Mouse (Mus musculus): ENCODE data around the gene Slc27a5. TPM values are rescaled to one million over a fixed set of nuclear protein-coding genes. Genes with fewer than 3 reads are reported as not detected.

Slc27a5 gene
- polyA plus RNA-seq (2017; shearing (Covaris generic)): 1 to 10 TPM in 1 of 3 experiments, under 1 TPM in 2; 0.41 to 1.2 (median 0.64) TPM

DNA sequence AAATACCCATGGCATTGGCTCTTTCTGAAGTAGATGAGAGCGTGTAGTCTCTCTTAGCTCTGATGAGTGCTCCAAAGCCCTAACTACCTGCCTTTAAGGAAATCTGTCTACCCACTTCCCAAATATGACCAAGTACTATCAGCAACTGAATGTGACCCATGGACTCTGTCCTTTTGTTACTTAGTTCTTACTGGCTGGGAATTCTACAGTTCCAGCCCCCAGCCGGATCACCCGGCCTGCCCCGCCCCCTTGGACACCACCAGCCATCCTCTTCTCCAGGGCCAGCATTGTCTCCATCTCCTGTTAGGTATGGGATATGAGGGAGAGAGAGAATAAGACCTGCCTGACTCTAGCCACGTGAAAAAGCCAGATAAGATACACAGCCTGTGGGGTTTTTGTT lies at the start of gene Slc27a5:
Gene Slc27a5, minus strand, starts transcription at position 140 of the 400 bp plus-strand sequence.
- no peak for ATAC-seq

DNA sequence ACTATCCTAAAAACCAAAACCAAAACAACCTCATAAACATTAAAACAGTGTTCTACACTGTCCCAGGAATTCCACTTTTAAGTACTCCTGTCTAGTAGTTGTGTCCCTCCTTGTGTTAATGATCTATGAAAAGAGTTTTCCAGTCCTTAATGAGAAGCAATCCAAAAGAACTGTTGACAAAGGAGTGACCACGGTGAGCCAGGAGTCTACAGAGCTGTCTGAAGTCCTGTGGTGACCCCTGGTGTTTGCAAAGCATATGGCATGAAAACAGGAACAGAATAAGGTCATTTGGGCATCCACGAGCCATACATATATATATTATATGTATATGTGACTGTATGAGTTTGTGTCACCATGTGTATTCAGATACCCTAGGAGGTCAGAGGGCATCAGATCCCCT lies 48.1 kb upstream of the Slc27a5 start:
- peak; percentile 90 for ATAC-seq

DNA sequence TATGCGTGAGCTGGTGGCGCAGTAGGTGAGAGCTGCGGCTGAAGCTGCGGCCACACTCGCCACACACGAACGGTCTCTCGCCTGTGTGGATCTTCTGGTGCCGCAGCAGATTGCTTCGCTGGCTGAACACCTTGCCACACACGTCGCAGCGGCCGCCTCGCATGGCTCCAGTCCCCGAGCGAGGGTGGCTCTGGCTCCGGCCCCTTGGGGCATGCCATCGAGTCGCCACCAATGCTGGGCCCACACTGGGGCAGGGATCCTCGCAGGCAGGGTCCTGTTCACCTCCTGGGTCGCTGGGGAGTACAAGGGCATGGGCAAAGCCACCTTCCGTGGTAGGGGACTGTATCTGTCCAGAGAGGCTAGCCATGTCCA lies 46.2 kb upstream of the Slc27a5 start:
- ATAC-seq: no peak

DNA sequence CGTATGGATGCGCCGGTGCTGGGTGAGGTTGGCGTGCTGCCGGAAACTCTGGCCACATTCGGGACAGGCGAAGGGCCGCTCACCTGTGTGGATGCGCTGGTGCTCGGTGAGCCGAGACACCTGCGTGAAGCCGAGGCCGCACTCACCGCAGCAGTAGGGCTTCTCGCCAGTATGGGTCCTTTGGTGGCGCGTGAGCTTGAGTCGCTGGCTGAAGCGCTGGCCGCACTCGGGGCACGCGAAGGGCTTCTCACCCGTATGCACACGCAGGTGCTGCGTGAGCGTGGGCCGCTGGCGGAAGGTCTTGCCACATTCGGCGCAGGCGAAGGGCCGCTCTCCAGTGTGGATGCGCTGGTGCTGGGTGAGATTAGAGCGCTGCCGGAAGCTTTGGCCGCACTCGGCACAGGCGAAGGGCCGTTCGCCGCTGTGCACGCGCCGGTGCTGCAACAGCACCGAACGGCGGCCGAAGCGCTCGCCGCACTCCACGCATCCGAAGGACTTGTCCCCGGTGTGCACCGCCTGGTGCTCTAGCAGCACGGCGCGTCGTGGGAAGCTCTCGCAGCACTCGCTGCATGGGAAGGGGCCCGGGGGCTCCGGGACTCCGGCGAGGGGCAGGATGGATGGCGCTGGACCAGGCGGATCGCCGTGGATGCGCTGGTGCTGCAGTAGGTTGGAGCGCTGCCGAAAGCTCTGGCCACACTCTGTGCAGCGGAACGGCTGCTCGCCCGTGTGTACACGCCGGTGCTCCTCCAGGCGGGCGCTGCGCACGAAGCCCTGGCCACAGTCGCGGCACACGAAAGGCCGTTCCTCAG lies 45.7 kb upstream of the Slc27a5 start:
- ATAC-seq: no peak

DNA sequence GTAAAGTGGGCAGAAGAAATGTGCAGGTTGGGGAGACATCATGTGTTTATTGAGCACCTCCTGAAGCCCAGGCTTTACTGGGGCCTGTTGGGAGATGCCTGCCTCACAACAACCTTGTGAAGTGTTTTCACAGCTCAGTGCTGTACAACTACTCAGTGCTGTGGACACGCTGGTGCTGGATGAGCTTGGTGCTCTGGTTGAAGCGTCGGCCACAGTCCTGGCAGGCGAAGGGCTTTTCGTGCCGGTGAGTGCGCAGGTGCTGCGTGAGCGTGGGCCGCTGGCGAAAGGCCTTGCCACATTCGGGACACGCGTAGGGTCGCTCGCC lies 45.1 kb upstream of the Slc27a5 start:
- ATAC-seq: no peak

DNA sequence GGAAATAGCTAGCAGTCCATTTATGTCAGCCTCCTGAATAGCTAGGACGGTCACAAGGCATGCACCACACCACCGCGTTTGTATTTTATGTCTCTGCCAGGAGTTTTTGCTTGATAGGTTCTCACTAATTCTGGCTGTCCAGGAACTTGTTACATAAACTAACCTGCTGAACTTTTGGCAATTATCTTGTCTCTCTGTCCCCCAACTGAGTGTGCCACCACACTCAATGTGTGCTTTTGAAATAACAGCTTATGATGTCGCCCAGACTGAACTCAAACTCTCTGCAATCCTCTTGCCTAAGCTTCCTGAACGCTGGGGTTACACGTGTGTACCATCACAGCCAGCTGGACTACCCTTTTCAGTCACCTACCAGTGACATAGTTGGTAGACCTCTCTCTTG lies 44.5 kb upstream of the Slc27a5 start:
- no peak for ATAC-seq

DNA sequence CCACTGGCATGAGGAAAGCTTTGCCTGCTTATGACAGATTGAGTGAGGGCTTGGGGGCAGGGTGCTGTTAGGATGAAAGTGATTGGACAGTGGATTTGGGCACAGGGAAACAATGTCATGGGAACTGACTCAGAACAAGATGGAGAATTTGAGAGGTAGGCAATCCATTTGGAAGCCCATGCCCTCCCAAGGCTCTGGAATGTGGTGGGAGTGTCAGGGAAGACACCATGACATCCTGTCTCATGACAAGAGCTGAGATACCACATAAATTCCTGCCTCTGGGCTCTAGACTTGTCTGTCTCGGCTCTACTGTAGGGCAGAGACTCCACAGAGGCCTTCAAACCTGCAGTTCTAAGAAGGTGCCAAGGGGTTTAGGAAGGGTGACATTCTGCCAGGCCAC lies 43.3 kb upstream of the Slc27a5 start:
- no peak for ATAC-seq

DNA sequence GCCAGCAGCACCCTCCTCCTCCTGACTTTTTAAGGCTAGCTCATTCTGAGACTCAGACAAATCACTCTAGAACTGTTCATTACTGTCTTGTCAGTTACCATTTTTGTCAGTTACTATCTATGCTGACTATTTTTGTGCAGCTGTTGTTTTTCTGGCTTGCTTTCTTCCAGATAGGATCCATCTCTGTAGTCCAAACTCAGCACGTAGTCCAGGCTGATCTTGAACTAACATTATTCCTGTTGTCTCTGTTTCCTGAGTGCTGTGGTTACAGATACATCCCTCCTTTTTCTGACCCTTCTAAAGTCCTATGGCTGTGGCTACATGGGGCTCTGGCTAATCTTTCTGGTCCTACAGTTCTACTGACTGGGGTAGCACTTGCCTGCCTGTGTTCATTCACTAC lies 41.2 kb upstream of the Slc27a5 start:
- no peak for ATAC-seq

DNA sequence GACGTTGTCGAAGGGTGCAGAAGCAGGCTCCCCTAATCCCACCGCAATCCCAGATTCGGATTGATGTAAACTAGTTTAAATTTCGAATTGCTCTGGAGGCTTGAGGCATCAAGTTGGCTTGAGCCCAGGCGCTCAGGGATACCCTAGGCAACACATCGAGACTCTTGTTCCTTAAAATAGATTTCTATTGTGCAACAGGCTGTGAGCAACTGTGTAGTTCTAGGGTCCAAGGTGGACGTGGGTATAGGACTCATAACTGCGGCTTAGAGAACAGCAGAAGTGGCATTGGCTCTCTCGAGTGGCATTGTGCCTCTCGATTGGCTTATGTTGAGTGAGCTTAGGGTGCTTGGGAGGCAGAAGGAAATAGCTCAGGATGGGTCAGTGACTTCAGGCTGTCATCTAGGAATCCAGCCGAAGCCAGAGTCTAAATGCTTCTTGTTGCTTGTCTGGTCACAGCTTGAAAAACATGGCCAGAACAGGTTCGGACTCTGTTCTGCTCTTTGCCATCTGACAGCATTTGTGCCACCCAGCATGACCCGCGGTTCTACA lies 40.7 kb upstream of the Slc27a5 start:
- ATAC-seq: no peak

DNA sequence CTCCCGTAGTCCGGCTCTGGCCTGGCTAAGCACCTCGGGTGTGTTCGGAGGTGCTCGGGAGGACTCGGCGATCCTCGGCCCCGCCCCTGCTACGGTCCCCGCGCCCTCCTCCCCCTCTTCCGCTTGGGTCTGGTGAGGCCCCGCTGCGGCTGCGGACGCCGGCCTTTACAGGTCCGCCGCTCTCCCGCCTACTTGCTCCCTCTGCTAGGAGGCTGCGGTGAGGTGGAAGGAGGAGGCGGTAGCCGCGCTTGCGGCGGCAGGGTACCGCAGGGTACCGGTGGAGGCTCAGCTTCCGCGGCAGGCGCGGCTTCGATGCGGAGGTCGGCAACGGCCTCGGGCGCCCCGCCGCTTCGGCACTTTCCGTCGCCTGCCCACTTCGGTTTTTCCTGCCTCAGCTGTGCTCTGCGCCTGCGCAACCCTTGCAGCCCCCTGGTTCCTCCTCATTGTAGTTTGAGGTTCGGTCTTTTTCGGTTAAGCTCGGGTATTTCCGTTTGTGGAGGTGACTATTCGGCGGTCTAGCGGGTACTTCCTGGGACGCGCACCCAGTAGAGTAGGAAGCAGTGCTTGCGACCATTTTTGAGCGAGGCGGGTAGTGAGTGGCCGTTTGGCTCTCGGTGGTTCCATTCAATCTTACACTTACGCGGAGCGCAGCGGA lies 40.0 kb upstream of the Slc27a5 start, which contains the start of gene Ube2m:
Gene Ube2m, minus strand, starts transcription at position 375 of the 655 bp plus-strand sequence.
- ATAC-seq: peak; percentile 71

DNA sequence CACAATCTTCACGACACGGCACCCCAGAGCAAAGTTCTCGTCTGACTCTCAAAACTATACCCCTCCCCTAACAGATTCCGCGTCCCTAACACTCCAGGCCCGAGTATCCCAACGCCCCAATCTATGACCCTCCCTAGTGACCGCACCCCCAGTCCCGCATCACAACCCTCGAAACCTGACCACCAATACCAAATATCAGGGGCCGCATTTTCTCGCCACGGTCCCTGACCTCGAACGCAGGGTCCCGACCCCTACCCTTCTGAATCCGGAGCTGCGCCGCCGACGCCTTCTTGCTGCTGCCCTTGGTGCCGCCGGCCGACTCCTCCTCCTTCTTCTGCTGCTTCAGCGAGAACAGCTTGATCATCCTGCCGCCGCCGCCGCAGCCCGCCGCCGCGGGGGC lies 39.4 kb upstream of the Slc27a5 start:
- no peak for ATAC-seq

DNA sequence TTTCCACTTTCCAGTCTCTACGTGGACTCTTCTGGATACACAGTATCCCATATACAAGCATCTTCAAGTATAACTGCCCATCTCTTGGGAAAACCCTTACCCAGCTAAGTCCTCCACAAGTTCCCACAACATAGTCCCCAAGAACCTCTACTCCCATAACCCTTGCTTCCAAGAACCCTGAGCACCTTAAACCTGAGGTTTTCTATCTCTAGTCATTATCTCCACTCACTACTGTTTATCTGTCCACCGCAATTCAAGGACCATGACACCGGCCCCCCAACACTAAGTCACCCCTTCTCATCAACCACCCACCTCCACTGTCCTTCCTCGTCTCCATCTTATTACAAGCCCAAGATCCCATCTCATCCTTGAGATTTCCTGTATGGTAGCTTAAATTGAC lies 38.8 kb upstream of the Slc27a5 start:
- no peak for ATAC-seq

DNA sequence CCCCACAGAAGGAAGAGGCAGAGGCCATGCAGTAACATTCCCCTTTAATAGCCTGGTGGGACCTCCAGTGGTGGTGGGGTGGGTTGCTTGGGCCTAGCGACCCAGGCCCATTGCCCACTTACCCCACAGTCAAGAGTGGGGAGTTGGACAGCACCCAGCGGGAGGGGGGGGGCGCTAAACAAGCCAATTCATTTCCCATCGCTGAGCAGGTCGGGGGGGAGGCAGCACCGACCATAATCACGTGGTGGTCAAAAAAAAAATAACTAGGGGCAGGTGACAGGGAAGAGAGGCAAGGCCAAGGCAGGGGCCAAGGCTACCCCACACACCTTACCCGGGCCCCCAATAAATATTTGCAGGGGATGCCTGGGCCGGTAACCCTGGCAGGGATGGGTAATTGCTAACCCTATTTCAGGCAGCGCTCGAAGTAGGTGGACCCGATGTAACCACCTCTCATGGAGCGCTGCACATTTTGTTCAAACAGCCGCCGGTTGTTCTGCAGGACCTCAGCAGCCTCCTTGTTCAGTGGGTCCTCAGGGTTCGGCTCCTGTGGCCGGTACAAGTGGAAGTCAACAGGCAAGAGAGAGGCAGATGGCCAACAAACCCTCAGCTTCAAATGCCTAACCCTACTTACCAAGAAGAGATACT lies 37.3 kb upstream of the Slc27a5 start:
- no peak for ATAC-seq

DNA sequence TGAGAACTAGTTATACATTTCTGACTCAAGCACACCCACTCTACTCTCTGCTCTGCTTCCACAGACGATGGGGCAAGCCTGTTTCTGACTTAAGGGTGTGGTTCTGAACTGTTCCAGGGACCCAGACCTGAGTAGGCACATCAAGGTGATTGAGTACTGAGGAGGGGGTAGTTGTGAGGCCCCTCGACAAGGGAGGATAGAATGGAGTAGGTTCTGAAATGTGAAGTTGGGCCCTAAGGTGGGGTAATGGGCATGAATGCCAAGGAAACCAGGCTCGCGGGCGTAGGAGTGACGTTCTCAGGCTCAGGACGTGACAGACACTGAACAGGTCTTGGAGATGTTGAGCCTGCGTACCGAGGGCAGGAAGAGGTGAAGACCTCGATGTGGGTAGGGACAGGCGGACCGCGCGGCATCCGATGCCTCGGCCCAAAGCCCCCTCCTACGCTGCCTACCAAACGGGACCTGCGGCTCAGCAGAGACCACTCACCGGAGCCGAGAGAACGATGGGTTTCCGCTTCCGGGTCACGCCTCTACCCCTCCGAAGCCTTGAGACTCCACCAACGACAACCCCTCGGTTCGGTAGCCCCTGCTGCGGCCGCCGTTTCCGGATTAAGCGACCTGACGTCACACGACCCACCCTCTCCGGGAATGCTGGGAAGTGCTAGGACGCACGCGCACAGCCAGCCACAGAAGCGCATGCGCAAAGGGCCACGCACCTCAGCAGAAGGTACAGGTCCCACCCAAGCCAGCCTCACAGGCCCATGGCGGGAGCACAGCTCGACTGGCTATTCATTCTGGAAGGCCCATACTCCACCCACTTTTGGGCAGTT lies 36.4 kb upstream of the Slc27a5 start, which contains the start of gene Chmp2a:
Gene Chmp2a, minus strand, starts transcription at position 660 of the 830 bp plus-strand sequence.
- ATAC-seq: peak; percentile 63

DNA sequence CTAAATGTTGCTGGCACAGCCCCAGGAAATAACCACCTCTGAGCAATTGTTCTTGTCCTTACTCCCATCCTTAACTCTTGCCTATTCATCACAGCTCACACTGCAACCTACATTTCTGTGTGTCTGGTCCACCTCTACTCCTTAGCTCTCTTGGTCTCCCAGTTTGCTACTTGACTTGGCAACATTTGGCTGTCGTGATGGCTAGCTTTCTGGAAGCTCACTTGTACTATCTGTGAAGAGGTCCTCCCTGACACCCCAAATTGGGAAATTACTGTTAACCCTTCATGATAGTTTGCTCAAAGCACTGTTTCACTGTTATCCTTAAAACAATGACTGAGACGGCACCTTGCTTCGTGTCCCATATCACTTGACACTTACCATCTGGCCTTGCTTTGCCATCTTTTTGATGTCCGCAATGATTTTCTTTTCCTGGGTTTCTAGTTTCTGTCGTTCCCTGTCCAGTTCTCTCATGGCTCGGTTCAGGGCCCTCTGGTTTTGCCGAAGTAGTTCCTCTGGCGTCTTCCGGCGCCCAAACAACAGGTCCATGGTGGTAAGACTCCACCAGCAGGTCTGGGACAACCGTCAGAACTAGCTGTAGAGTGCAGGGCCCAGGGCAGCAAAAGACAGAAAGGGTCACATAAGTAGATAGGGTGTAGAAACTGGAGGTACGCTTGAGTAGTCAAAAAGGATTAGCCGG lies 35.6 kb upstream of the Slc27a5 start:
- ATAC-seq: no peak

DNA sequence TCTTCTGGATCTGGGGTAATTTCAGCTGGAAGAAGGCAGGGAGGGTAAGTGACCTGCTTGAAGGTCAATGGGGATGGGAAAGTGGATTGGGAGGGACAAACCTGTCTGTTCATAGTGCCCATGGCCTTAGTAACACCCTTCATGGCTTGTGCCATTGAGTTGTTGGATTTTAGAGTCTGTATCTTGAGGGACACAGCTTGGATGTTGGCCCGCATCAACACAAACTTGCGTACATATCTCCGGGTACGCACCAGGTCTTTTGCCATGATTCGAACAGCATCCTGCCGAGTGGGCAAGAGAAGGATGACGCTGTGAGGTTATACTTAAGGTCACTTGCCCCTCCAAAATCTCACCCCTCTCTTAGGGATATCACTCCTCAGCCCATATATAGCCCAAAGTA lies 34.5 kb upstream of the Slc27a5 start:
- ATAC-seq: no peak

DNA sequence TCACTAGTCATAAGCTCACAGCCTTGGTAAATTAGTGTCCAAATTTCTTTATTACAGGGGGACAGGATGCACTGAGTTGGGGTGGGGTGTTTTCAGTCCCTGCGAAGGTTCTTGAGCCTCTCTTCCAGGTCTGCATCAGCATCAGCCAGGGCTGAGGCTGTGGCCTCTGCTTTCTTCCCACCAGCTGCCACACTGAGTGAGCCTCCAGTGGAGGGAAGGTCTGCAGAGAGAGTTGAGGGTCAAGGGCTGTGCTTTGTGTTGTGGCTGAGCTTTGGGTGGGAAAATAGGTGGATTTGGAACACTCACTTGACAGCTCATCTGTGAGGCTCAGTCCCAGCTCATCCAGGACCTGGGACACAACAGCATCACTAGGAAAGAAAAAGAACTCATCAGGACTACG lies 34.0 kb upstream of the Slc27a5 start:
- ATAC-seq: no peak

DNA sequence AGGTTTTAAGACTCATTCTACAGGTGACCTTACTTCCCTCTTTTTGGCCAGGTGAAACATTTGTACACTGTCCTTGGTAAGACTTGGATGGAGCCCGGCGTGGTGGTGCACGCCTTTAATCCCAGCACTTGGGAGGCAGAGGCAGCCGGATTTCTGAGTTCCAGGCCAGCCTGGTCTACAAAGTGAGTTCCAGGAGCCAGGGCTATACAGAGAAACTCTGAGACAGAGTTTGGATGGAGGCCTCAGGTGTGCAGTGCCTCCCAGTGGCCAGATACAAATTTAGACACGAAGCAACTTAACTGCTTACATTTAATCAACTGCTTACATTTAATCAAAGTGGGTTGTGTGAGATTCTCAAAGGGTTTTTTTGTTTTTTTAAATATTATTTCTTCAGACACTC lies 33.1 kb upstream of the Slc27a5 start:
- no peak for ATAC-seq

DNA sequence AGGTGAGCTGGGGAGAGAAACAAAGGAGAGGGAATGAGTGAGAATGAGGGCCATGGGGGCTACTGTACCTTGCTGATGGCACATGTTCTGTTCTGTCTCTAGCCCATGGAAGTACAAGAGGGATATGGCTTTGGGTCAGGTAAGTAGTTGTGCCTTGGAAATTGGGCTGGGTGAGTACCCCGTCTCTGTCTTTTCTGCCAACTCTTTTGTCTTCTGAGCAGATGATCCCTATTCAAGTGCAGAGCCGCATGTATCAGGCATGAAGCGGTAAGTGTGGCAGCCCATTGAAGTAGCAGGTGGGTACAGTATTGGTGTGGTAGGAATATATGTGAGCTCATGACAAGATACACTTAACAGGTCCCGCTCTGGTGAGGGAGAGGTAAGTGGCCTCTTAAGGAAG lies 31.0 kb upstream of the Slc27a5 start:
- no peak for ATAC-seq

DNA sequence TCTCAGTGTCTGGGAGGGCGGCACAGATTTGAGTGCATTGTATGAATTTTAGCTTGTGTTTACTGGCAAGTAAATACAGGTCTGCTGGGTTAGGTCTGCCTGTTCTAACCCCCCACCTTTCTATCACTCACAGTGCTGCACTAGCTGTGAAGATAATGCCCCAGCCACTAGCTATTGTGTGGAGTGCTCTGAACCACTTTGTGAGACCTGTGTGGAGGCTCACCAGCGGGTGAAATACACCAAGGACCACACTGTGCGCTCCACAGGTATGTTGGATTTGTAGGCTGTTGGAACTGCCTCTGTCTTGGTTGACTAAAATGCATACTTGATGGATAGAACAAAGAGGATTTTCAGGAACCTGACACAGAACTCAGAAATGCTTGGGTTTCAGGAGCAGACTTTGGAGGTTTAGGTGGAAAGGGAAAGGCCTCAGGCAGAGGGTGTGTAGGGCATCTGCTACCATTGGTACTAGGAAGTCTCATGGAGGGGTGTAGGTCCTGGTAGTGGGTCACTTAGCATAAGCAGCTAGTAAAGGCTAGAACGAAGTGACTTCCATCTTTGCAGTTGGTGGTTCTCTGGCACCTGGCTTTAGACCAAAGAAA lies 27.6 kb upstream of the Slc27a5 start:
- ATAC-seq: no peak

DNA sequence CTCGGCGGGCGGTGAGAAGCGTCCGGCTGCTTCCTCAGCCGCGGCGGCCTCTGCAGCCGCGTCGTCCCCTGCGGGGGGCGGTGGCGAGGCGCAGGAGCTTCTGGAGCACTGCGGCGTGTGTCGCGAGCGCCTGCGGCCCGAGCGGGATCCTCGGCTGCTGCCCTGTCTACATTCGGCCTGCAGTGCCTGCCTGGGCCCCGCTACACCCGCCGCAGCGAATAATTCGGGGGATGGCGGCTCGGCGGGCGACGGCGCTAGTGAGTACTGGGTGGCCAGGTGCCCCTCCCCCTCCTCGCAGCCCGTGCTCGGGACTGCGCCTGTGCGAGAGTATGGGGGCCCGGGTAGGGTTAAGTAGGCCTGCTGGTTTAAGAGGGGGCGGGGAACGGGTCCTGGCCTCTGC lies 26.8 kb upstream of the Slc27a5 start:
- ATAC-seq: peak; percentile 14
